Mouse (Mus musculus): ENCODE results near the gene Gm44511. TPM values are rescaled to one million over a fixed set of nuclear protein-coding genes. Genes with fewer than 3 reads are reported as not detected.

Gene Gm44511
- not detected in 2 replicates for polyA plus RNA-seq (2012; rRNA removed)

GRCm38 (mm10) chr6:128826132-128826531 is at the start of gene Gm44511, which contains the start of gene Klrb1b:
Gm44511 (minus strand) TSS chr6:128826315.
Klrb1b (minus strand) TSS chr6:128826331.

GRCm38 (mm10) chr6:128789115-128789514 is 37.0 kb downstream of the Gm44511 start, which contains the start of gene Klrb1c:
Klrb1c (minus strand) TSS chr6:128789215.

Other genes with a start within 250 kb of the Gm44511 start
- 0.93 and 1.3 TPM in 2 replicates for gene A2ml1, start 244.7 kb downstream of the Gm44511 start, polyA plus RNA-seq (2012; rRNA removed)
- not detected in 2 replicates for gene Klrb1a, start 202.8 kb downstream of the Gm44511 start, polyA plus RNA-seq (2012; rRNA removed)
- not detected in 2 replicates for gene Clec2h, start 163.9 kb downstream of the Gm44511 start, polyA plus RNA-seq (2012; rRNA removed)
- 0.16 and 0.23 TPM in 2 replicates for gene Klrb1, start 103.3 kb downstream of the Gm44511 start, polyA plus RNA-seq (2012; rRNA removed)
- 0.07 and 0.08 TPM in 2 replicates for gene Klrb1c, start 37.1 kb downstream of the Gm44511 start, polyA plus RNA-seq (2012; rRNA removed)
- gene Klrb1b, start within 50 bp of the Gm44511 start, polyA plus RNA-seq (2012; rRNA removed): 0.06 and 0.11 TPM in 2 replicates
- 0.05 and 0.07 TPM in 2 replicates for gene Clec2i, start 61.3 kb upstream of the Gm44511 start, polyA plus RNA-seq (2012; rRNA removed)
- 0.50 and 0.80 TPM in 2 replicates for gene BC035044, start 64.8 kb upstream of the Gm44511 start, polyA plus RNA-seq (2012; rRNA removed)
- gene Clec2g, start 108.1 kb upstream of the Gm44511 start, polyA plus RNA-seq (2012; rRNA removed): 0.02 TPM in 1 of 2 replicates, not detected in the other
- 0.32 and 0.50 TPM in 2 replicates for gene Klrb1f, start 219.6 kb upstream of the Gm44511 start, polyA plus RNA-seq (2012; rRNA removed)